Mouse (Mus musculus) cerebellum, adult 11 months (tissue): ENCODE measurements around the gene Prpf18.
"Not testable (repeated sequence)": the region's sequence is repeated elsewhere in the genome, so short reads cannot be mapped to it uniquely, and the experiment has no call there.

ENCODE experiments used
- DNase-seq: peaks from one replicate; pipeline ENCODE4 v3.0.0; 2022

The Prpf18 gene

DNA sequence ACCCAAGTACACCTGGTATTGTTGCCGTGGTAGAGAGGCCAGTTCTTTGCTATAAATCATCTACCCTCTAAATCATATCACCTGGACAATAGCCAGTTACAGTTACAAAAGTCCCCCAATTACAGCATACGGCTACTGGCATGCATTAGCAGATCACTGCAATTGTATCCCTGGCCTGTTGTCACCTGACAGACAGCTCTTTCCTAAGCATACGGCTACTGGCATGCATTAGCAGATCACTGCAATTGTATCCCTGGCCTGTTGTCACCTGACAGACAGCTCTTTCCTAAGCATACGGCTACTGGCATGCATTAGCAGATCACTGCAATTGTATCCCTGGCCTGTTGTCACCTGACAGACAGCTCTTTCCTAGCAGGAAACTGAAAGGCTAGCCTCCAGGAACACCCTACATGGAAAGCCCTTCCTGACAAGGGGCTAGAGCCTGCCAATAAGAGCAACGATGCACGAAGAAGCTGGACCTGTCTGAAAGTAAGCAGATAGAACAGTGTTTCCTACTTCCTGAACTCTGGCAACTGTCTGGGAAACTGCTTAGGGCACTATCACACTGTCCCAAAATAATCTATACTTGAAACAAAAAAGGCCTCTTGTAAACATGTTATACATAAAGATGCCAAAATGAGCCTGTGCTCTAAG is 37.5 kb downstream of the Prpf18 start:
- DNase-seq: not testable (repeated sequence)

GRCm38 (mm10) chr2:4611704-4612103 is 40.2 kb downstream of the Prpf18 start:
- no peak for DNase-seq

GRCm38 (mm10) chr2:4611295-4611694 is 40.6 kb downstream of the Prpf18 start:
- DNase-seq: no peak

DNA sequence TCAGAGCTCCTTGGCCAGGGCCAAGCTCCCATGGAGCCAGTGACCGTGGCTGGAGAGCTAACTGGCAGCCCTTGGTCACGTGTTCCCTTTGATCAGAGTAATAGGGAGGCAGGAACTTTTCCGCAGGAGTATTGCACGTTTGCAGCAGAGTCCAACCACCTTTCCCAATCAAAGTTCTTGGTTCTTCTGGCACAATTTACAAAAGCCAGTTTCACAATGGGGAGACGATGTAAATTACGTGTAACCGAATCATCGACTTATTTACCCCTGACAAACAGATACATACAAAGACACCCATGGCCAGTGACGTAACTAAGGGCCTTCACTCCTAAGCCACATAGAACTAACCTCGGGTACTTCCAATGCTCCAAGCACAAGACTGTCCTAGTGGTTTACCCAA is 42.5 kb downstream of the Prpf18 start:
- DNase-seq: no peak

DNA sequence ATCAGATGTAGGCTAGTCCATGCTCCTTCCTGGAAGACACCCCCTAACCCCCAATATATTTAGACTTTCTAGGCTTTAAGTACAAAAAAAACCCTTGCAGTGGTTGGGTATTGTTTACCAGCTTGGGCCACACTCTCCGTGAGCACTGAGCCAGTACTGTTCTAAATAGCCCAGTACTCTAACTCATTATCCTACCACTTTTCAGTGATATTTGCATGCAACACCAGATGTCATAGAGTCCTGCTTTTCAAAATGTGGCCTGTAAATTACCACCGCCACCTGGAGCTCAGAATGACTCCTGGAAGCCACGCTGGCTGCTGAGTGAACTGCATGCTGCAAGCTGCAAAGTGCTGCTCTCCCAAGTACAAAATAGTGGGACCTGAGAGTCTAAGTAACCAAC is 43.7 kb downstream of the Prpf18 start:
- DNase-seq: no peak

- no peak for DNase-seq
These were observed 45.4 kb downstream of the Prpf18 start for GRCm38 (mm10) chr2:4606559-4606958.

- peak; percentile 16 for DNase-seq
These were observed 48.5 kb downstream of the Prpf18 start for GRCm38 (mm10) chr2:4603361-4603945.

DNA sequence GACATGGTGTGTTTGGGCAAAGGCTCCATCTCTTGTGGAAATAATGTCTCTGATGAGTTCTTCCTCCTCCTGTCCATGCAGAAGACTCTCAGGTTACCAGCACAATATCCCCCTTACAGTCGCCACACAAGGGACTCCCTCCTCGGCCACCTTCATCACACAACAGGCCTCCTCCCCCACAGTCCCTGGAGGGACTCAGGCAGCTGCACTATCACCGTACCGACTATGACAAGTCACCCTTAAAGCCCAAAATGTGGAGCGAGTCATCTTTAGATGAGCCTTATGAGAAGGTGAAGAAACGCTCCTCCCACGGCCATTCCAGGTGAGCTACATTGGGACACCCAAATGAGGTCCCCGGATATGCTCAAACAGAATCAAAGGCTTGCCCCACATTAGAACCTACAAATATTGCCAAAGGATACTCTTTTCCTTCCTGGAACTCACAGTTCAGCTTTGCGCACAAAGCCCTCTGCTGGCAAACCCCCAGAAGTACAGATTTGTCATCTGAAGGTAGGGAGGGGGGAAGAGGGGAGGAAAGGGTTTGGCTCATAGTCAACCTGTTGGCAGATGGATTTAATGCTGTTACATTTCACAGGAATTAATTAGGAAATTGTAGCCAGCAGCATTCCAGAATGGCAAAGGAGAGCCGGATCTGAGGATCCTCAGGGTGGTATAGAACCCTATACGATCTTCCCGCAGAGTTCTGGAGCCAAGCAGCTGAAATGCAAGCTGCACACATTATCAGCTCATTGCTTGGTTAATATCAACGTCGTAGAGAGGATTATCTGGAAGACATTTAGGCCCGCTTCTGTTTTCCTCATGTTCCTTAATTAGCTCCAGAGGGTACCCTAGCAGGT is 50.7 kb downstream of the Prpf18 start:
- peak; percentile 70 for DNase-seq

- no peak for DNase-seq
These were observed 54.9 kb downstream of the Prpf18 start for GRCm38 (mm10) chr2:4596992-4597391.

DNA sequence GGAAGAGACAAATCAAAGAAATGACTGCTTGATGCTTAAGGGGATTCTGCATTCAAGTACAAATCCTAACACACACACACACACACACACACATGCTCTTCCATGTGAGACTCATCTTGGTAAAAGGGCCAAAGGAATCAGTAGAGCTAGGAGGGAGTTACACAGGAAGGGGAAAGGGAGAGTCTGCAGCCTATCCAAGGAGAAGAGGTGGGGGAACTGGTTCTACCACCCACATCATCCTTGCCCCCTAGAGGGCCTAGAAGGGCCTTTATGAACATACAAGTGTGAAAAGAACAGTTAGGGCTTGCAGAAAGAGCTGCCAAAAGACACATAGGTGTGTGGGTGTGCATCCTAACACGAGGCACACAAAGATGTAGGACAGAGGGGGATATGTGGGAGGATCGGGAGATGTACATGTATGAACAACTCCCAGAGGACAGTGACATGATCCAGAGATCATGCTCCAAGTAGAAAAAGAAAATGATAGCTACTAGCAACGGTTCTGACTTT is 58.0 kb downstream of the Prpf18 start:
- no peak for DNase-seq

DNA sequence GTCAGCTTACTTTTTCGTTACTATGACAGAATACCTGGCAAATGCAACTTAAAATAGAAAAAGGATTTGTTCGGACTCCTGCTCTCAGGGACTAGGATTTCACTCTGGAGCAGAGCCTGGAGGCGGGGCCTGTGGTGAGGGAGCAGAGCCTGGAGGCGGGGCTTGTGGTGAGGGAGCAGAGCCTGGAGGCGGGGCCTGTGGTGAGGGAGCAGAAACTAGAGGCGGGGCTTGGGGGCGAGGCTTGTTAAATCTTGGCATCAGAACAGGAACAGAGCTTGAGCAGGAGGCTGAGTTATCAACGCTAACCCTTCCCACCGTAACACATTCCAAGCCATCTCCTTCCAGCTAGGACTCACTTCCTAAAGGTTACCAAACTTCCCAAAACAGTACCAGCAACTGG is 58.5 kb downstream of the Prpf18 start:
- no peak for DNase-seq

DNA sequence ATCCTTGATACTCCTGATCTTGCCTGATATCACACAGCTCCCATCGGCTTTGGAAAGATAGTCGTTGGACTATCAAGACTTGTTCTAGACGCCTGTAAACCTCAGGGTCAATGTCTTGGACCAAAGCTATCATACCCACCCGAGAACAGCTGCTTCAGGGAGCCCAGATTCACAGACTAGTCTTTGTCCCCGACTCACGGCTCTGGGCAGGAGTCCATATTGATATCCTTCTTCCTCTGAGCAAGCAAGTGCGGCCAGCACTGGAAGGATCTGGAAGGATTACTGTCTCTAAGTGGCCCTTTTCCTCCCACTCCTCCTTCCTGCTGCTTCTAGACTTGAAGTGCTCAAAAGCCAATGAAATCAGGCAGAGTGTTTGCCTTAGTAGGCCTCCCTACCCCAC is 59.2 kb downstream of the Prpf18 start:
- DNase-seq: no peak

- DNase-seq: no peak
These were observed 60.3 kb downstream of the Prpf18 start for GRCm38 (mm10) chr2:4591647-4592046.

GRCm38 (mm10) chr2:4587685-4588409 is 64.1 kb downstream of the Prpf18 start:
- no peak for DNase-seq

DNA sequence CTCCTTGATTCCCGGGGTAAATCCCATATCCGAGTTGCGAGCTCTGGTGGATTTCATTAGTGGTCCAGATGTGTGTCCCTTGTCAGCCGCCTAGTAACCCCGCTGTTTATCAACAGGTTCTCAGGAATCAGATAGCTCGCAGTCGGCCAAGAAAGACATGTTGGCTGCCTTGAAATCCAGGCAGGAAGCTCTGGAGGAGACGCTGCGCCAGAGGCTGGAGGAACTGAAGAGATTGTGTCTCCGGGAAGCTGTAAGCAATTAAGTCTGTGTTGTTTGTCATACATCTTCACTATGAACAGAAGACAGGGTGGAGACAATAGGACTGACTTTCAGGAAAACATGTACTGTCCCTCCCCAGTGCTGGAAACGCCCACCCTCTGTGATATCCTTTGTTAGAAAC is 65.7 kb downstream of the Prpf18 start:
- no peak for DNase-seq

DNA sequence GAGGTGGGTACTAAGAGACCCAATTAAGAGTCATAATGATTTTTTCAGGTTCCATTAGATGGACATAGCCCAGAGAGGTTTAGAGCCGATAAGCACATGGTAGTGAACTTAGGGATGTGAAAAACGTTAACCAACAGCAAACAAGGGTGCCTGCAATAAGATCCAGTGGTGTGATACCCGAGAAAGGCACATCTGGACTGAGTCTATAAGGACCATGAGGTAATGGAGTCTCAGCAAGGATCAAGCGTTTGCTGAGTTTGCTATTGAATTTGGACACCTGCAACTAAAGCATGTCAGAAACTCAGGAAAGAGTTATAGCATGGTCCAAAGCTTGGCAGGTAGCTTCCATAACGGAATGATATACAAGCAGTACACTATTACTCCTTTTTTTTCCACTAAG is 67.7 kb downstream of the Prpf18 start:
- DNase-seq: no peak

GRCm38 (mm10) chr2:4582930-4583329 is 69.0 kb downstream of the Prpf18 start:
- no peak for DNase-seq

DNA sequence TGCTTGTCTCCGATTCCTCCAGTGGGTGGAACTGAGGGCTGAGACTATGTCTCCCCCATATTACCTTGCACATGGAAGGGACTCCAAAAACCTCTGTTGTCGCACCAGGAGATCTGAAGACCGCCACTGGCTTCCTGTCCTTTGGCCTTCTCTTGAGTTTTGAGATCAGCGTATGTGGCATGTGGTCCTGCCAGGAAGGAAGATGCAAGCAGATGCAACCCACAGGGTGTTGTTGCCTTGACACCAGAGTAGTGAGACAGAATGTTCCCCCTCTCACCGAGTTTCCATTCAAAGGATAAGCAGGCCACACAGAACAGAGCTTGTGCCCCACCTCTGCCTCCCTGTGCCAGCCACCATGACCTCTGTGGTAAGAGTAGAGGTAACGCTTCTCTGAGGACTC is 71.2 kb downstream of the Prpf18 start:
- DNase-seq: no peak

GRCm38 (mm10) chr2:4579357-4580068 is 72.4 kb downstream of the Prpf18 start:
- DNase-seq: no peak

GRCm38 (mm10) chr2:4578291-4578690 is 73.6 kb downstream of the Prpf18 start:
- no peak for DNase-seq

DNA sequence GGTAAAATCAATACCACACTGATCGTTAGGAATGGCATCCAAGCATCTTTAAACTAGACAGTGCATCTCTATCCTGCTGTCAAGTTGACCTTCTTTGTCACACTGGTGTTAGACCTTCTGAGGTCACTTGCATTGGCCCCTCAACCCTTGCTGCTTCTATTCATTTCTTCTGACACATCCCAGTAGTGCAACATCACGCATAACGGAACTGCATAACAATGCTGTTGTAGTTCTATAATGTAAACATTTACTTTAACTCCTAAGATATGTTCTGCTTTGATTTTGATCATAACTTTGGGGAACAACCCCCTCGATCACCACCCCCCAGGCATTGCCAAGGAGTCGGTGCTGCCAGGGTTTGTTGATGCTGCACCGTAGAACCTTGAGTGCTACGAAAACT is 75.9 kb downstream of the Prpf18 start:
- DNase-seq: no peak

DNA sequence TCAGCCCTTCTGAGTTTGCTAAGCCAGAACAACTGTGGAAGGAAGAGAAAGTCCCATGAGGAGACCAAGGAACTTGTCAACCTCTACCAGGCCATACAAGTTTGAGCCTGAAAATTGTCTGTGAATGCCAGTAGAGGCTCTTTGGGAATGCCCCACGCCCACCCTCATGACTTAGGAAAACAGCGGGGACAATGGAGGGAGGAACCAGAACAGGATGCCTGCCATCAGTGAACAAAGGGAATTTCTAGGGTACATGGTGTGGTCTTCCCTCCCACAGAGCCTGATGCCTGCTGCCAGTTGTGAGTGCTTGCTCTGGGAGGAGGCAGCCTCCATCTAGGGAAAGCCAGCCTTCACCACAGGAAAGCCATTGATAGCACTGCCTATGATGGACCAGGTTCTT is 76.8 kb downstream of the Prpf18 start:
- no peak for DNase-seq

DNA sequence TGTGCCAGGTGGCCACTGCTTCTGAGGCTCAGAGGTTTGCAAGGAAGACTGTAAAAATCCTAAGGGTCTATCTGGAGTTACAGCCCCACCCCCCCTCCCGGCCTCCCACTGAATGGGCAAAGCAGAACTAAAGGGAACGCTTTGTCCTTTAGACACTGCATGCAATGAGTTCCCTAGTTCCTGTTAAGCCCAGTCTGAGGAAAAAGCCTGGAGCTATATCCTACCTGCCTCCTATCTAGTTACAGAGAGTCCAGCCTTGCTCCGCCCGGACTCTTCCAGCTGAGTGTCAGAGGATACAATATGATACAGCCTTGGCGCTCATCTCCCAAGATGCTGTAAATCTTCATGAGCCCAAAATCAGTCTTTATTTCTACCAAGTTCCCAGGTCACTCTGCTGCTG is 77.7 kb downstream of the Prpf18 start:
- DNase-seq: no peak
